14 mouse cellular contexts compared by ENCODE assay signal in genomic region chr9:118715971-118716628, GRCm38 (mm10).
DNase-seq lines count a peak whose midpoint lies in the region; ATAC-seq lines count a peak whose summit lies in the region.
"Had no signal": no experiment of that assay in that cellular context is flagged by ENCODE, and none has a peak within 500 bp of the region (broad histone marks: within the 10 kb centered on the region; RNA-seq: fewer than 3 reads in every experiment).

No protein-coding gene starts in this region.

- H3K9me3 ChIP-seq in kidney, embryonic 15.5 days (replicated peaks), result no peaks in the 10 kb centered on the region
- H3K9me3 ChIP-seq in forebrain, embryonic 16.5 days (ENCODE audit: control insufficient read depth, low read length), result no peaks in the 10 kb centered on the region
- H3K9me3 ChIP-seq: embryonic facial prominence, embryonic 12.5 days; midbrain, embryonic 12.5 days had no signal

- 76% methylated on average over 9 of the region's 9 CpGs for WGBS in kidney, embryonic 15.5 days
- WGBS in forebrain, embryonic 16.5 days, result 84% methylated on average over 9 of the region's 9 CpGs

- H3K4me2 ChIP-seq in kidney, embryonic 15.5 days, result no peak overlapping the region
- H3K4me2 ChIP-seq in forebrain, embryonic 16.5 days (ENCODE audit: low read length), result no peak overlapping the region
- H3K4me2 ChIP-seq: embryonic facial prominence, embryonic 12.5 days; midbrain, embryonic 12.5 days had no signal

- H3K36me3 ChIP-seq in kidney, embryonic 15.5 days, result peaks cover 39% of the 10 kb centered on the region
- no peaks in the 10 kb centered on the region for H3K36me3 ChIP-seq in splenic B cell, adult 2 months (ENCODE audit: control insufficient read depth, insufficient read depth, low read length, poor library complexity, severe bottlenecking)
- no peaks in the 10 kb centered on the region for H3K36me3 ChIP-seq in forebrain, embryonic 16.5 days (ENCODE audit: control insufficient read depth, insufficient read depth)
- H3K36me3 ChIP-seq: midbrain, embryonic 12.5 days had no signal

- no peak for DNase-seq in kidney, postnatal 4 days
- peak; percentile 48 to 53 for DNase-seq in B cell, adult 2 months
- peak; percentile 79 for DNase-seq in T-cell, adult 2 months (ENCODE audit: low spot score)
- DNase-seq in splenic B cell, adult 2 months (ENCODE audit: low read depth, low spot score), result peak; percentile 58
- DNase-seq in c-Kit-positive CD71-positive TER-119-positive erythroid progenitor cells, embryonic 14.5 days (ENCODE audit: low spot score), result no peak
- DNase-seq in ovary, postnatal 14 days (ENCODE audit: low spot score), result no peak
- DNase-seq: adrenal gland, postnatal 10 days; cerebellum, adult 2 months; kidney, postnatal 36 days had no signal

- no peak for ATAC-seq in kidney, embryonic 15.5 days (replicated peaks; ENCODE audit: low FRiP score)
- no peak for ATAC-seq in forebrain, embryonic 16.5 days
- ATAC-seq: forebrain, embryonic 14.5 days had no signal

- no peak overlapping the region for H3K9ac ChIP-seq in kidney, embryonic 15.5 days
- H3K9ac ChIP-seq in forebrain, embryonic 16.5 days (replicated peaks; ENCODE audit: low read depth, low read length), result no peak overlapping the region
- H3K9ac ChIP-seq: embryonic facial prominence, embryonic 12.5 days; midbrain, embryonic 12.5 days had no signal

- H3K4me1 ChIP-seq in kidney, embryonic 15.5 days, result peaks cover 27% of the 10 kb centered on the region
- no peaks in the 10 kb centered on the region for H3K4me1 ChIP-seq in forebrain, embryonic 16.5 days (replicated peaks; ENCODE audit: control insufficient read depth, insufficient read depth, low read length)
- H3K4me1 ChIP-seq: midbrain, embryonic 12.5 days had no signal

- no peak overlapping the region for H3K4me3 ChIP-seq in kidney, embryonic 15.5 days (replicated peaks)
- H3K4me3 ChIP-seq in forebrain, embryonic 16.5 days (replicated peaks; ENCODE audit: low read length), result no peak overlapping the region
- H3K4me3 ChIP-seq: embryonic facial prominence, embryonic 12.5 days; midbrain, embryonic 12.5 days had no signal

- no peaks in the 10 kb centered on the region for H3K27me3 ChIP-seq in kidney, embryonic 15.5 days
- no peaks in the 10 kb centered on the region for H3K27me3 ChIP-seq in splenic B cell, adult 2 months (ENCODE audit: control insufficient read depth, insufficient read depth, low read length, poor library complexity, severe bottlenecking)
- no peaks in the 10 kb centered on the region for H3K27me3 ChIP-seq in forebrain, embryonic 16.5 days (replicated peaks; ENCODE audit: control insufficient read depth, insufficient read depth, low read length)
- H3K27me3 ChIP-seq: embryonic facial prominence, embryonic 12.5 days; midbrain, embryonic 12.5 days had no signal

- H3K27ac ChIP-seq in kidney, embryonic 15.5 days, result peak overlapping the region; percentile 55
- no peak overlapping the region for H3K27ac ChIP-seq in forebrain, embryonic 16.5 days (ENCODE audit: low read length)
- H3K27ac ChIP-seq: embryonic facial prominence, embryonic 12.5 days; midbrain, embryonic 12.5 days had no signal

Comparison
In these comparisons a context has a peak if more than half of its experiments do, and no peak if none do; other contexts are left out.
1. DNase-seq: peak in B cell, adult 2 months (2 of 2), T-cell, adult 2 months (single experiment) and splenic B cell, adult 2 months (single experiment); none in kidney, postnatal 4 days (0 of 2), c-Kit-positive CD71-positive TER-119-positive erythroid progenitor cells, embryonic 14.5 days (single experiment) and ovary, postnatal 14 days (single experiment).